Mouse (Mus musculus): ENCODE data around the gene Armt1. TPM values are rescaled to one million over a fixed set of nuclear protein-coding genes. Genes with fewer than 3 reads are reported as not detected.

The Armt1 gene
- 10 to 100 TPM; 10.8 to 11.5 TPM for total RNA-seq (2021)
- long read RNA-seq, experiment 1, transcript Armt1-201 (5 exons, 2,429 nt), result major isoform, 8 of 13 reads
- long read RNA-seq, experiment 1, partial matches to known transcripts, result 0 of 13 reads
- long read RNA-seq, experiment 1, other reads (novel, unspliced or antisense), result 5 of 13 reads
- long read RNA-seq, experiment 2, transcript Armt1-201 (5 exons, 2,429 nt), result major isoform, 5 of 8 reads
- long read RNA-seq, experiment 2, partial matches to known transcripts, result 1 of 8 reads
- long read RNA-seq, experiment 2, other reads (novel, unspliced or antisense), result 2 of 8 reads

DNA sequence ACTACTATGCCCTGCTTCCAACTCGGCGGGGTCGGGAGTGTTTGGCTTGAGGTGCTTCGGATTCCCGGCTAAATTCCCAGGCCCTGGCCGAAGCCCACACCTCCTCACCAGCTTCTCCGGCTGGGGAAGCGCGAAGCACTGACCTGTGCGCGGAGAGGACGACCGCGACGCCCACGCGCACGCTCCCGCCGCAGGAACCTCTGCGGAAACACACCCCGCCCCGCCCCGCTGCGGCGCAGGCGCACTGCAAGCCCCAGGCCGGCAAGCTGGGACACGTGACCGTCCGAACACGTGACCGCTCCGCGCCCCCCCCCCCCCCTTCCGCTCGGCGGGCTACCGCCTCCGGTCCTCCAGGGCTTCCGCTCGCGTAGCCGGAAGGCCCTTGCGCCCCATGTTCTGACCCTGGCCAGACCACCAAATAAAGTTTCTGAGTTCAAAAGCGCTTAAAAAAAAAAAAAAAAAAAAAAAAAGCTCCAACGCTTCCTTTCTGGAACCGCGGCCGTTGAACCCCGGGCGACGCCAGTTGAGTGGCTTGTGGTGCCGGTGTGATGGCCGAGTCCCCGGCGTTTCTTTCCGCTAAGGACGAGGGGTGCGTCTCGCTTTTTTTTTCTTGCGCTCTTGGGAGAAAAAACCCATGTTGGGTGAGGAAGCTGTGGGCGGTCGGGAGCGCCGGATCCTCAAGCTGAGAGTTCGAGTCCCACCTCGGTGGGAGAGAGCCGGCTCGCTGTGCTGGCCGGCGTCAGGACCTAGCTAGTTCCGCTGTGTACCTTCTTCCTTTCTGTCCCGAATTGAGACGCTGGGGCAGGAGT lies at the start of gene Armt1, which contains the start of gene Rmnd1:
Armt1 (plus strand) TSS at position 345 of the 809 bp plus-strand sequence.
Rmnd1 (minus strand) TSS at position 266 of the 809 bp plus-strand sequence.
- peak; percentile 86 to 93 for DNase-seq
- intact Hi-C loops (cut with DNase I), result loop anchor here (10.0 kb wide), 1 partner anchor 1372 kb away; the partner anchor contains the start of gene Fbxo5

DNA sequence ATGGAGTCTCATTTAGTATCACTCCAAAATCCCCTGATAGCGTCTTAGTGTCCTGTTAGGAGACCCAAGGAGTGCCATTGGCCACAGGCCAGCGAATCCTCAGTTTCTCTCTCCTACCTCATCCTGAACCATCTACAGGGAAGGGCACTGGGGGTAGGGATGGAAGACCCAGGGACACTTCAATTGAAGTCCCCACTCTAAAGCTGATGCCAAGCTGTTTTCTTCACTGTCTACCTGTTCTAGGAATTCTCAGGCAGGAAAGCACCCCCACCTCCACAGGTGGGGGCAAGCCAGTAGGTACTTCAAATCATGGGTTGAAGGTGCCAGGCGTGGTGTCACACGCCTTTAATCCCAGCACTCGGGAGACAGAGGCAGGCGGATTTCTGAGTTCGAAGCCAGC lies 48.0 kb upstream of the Armt1 start:
- intact Hi-C loops (cut with DNase I), result no loop called here
- no peak for DNase-seq

DNA sequence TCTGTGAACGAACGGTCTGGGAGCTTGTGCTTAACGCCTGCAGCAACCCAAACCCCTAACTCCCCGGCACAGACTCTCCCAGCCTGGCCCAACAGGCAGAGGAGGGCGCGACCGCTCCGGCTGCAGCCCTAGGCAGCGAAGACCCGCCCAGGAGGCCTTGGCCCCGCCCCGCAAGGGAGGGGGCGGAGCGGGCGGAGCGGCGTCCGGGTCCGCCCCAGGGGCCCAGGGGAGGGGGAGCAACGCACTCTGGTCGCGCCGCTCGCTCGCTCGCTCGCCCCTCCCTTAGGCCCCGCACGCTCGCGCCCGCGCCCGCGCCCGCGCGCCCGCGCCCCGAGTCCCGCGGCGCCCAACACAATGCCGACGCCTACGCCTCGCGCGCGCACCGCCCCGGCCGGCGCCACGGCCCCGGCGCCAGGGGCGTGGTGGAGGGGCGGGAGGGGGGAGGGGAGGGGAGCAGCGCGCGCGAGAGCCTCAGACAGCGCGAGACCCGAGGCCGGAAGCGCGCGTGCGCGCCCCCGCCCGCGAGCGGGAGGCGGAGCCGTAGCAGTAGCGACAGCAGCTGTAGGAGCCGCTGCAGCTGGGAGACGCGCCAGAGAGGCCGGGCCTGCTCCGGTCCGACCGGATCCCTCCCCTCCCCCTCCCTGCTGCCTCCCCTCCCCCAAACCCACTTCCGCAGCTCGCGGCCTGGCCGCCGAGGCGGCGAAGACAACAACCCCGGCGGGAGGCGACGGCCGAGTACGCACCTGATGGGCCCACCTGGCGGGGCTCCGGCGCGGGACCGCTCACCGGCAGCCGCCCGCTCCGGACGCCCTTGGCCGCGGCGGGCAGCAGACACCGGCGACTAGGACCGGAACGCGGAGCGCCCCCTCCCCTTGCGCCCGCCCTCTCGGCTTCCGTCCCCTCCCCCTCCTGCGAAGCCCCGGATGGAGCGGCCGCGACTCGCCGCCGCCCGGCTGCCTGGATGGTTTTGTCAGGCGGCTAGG lies 45.4 kb upstream of the Armt1 start:
- peak; percentile 91 to 95 for DNase-seq
- intact Hi-C loops (cut with DNase I), result no loop called here

DNA sequence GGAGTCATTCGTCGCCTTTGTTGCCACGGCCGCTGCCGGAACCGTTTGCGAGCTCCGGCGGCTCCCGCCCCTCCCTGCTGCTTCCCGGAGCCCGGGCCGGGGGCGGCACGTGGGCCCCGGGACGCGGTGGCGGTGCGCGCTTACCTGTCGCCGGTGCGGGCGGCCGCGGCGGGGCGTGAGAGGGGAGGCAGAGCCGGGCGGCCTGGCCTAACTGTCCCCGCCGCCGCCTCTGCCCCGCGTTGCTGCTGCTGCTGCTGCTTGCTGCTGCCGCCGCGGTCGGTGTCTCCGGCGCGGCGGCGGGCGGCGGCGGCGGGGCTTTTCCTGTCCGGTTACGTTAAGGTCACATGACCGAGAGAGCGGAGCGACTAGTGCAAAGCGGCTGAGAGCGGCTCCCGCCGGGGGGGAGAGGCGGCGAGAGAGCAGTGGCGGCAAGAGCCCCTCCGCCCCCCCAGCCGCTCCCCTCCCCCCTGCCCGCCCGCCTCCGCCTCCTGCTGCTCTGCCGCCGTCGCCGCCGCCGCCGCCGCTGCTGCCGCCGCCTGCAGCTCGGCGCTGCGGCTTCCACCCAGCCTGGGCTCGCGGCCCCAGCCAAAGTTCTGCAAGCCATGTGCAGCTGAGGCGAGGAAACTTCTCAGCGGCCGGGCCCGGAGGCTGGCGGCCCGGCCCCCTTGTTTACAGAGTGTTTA lies 44.4 kb upstream of the Armt1 start, which contains the start of gene Zbtb2:
Zbtb2 (minus strand) TSS at position 408 of the 683 bp plus-strand sequence.
- peak; percentile 51 to 52 for DNase-seq
- intact Hi-C loops (cut with DNase I), result no loop called here

DNA sequence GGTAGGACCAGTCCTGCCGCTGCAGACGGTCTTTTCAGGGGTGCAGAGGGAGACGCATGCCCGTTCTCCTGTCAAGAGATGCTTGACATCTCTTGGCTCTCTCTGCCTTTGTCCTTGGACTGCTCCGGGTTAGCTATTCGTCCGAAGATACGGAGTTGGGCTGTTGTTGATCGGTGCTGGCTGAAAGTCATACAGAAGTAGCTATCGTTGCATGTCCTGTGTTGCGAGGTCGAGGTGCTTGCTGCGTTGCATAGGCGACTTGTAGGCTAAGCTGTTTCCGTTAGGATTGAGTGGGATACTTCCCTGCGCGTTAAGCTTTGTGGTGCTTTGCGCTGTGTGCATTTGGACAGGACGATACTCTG lies 43.9 kb upstream of the Armt1 start:
- DNase-seq, result no peak

DNA sequence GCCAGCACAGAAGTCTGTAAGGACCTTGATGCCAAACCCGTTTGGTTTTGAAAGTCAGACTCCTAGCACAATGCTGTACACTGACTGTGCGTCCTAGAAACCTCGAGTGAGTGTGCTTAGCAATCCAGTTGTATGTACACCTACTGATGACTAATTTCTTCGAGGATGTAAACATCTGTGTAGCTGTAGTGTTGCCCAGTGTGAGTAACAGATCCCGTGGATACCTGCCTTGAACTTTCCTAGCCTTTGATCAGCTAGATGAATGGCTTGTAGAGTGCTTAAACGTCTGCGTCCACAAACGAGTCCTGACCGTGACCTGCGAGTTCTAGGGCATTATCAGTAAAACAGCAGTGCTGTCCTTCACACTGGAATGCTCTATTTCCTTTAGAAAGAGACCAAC lies 43.2 kb upstream of the Armt1 start:
- intact Hi-C loops (cut with DNase I), result no loop called here
- no peak for DNase-seq

More for the DNA sequence above, 43.9 kb upstream of the Armt1 start:
- intact Hi-C loops (cut with DNase I), result no loop called here

DNA sequence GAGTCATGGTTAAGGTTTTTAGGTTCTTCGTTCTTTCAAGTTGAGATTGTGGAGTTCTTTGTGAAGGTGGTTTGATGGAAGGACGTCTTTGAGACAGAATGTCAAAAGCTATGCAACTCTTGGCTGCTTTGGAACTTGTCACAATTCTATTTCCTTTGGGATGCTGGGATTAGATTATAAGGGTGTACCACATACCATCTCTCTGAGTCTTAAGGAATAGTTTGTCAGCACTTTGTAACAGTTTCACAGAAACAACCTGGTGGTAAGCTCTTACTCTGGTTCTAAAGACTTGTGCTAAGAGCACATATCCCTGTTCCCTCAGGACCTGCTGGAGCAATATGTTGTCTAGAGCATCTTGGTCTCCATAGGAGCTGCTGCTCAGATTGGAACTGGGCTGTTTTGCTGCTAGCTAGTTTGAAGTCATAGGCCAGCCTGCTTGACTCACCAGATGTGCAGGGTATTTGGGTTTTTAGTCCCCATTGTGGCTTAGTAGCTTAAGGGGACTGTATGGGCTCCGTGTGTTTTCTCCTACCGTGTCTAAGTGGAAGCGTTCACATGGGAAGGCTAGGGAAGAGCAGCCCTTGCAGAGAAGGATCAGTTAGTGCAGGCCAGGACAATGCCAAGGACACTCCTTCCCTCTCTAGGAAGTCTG lies 42.7 kb upstream of the Armt1 start:
- intact Hi-C loops (cut with DNase I), result no loop called here
- no peak for DNase-seq

DNA sequence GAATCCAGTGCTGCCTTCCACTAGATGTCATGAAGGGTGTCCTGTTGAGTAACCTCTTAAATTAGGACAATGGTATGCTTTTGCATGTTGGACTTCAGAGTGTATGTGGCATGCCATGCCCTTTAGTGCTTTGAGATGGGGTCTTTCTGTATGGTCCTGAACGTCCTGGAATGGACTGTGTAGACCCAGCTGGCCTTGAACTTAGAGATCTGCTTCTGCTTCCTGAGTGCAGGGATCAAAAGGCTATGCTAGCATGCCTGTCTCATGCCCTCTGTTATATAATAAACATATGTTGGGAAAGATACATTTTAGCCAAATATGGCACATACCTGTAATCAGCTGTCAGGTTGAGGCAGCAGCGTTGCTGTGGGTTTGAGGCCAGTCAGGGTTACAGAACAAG lies 41.7 kb upstream of the Armt1 start:
- intact Hi-C loops (cut with DNase I), result no loop called here
- no peak for DNase-seq

DNA sequence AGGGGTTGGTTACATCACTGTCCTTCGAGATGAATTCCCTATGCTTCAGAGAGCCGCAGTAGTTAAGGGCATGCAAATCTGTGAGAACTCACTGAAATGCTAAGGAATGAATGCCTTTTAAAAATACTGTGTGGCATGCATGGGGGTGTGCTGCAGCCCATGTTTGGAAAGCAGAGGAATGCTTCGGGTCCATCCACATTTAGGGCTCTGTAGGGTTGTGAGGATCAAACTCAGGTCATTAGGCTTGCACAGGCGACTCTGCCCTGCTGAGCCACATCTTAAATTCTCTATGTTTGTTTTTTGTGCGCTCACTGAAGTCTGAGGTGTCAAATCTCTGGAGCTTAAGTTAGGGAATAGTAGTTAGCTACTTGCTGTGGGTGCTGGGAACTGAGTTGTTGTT lies 41.2 kb upstream of the Armt1 start:
- intact Hi-C loops (cut with DNase I), result no loop called here
- DNase-seq, result no peak

DNA sequence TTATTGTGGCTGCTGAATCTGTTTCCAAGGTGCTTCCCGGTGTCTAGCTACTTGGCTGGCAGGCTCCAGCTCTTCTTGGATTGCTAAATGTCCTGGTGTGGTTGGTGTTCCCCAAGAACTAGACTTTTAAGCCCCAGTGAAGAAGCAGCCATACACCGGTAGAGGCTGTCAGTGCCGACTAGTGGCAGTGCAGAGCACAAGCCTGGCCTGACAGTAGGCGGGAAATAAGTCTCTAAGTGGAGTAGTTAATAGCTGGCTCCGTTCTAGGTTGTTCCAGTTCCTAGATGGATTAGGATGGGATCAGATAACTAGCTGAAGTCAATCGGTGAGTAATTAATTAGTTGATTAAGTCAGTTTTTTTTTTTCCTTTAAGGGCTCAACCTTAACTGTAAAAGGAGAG lies 40.4 kb upstream of the Armt1 start:
- intact Hi-C loops (cut with DNase I), result no loop called here
- no peak for DNase-seq

DNA sequence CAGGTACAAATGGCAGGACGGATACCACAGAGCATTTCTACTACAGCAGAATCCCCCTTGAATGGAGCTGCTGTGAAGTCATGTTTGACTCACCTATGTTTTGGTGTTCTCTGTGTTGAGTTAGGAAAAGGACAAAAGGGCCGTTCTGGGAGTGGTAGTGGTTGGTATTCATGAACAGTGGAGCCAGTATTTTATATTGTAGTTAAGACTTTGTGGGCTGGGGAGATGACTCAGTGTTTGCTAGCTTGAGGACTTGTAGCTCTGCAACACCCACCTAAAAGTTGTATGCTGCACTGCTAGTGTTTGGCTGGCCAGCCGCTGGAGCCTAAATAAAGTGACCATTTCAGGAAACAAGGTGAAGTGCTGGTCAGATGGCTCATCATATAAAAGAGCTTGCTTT lies 36.9 kb upstream of the Armt1 start:
- intact Hi-C loops (cut with DNase I), result no loop called here
- no peak for DNase-seq

DNA sequence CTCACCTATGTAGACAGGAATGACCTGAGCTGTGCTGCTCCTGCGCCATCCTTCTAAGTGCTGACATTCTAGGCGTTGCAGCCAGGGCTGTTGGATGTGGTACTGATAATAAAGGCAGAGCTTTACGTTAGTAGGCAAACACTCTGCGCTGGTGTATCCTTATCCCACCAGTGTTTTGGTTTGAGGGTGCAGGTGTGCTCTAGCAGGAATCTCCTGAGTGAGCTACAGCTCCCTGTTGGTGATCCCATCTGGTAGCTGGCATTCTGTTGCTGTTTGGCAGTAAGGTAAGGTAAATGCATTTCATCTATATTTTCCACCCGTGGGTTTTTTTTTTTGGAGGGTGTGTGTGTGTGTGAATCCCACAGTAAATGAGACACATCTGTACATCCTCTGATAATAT lies 34.2 kb upstream of the Armt1 start:
- intact Hi-C loops (cut with DNase I), result no loop called here
- no peak for DNase-seq

DNA sequence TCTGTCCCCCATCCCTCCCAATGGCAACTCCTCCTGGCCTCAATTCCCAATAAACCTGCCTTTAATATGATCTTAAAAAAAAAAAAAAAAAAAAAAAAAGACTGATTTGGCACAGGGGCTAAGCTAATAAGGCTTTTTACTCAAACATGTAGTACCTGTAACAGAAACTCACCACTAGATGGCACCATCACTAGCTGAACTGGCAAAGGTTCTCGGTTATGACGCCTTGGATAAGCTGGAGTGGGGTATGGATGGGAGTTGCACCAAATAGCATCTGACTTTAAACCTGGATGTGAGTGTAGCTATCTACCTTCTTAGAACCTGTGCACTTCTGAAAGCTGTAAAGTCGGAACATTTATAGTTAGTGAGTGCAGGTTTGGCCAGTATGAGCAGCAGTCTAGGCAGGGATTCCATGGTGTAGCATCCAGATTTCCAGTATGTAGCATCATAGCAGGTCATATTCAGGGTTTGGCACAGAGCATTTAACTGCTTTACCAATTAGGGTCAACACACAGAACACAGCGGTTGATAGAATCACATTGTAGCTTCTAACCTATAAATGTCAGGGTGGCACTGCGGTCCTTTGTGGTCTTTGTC lies 27.3 kb upstream of the Armt1 start:
- intact Hi-C loops (cut with DNase I), result loop anchor here (10.0 kb wide), 1 partner anchor 760 kb away; no protein-coding TSS in a partner anchor
- DNase-seq, result no peak

DNA sequence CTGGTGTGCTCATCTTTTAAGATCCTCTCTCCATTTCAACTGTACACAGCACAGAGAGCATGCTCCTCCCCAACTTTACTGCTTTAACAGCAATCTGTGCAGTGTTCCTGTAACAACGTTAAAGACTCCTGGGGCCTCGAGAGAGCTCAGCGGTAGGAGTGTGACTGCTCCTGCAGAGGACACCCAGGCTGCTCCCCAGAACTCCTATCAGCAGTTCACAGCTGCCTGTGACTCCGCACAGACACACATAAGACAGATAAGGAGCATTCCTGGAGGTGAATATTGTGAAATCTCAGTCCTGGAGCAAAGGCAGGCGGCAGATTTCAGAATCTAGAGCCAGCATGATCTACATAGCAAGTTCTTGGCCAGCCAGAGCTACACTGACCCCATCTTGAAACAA lies 26.8 kb upstream of the Armt1 start:
- DNase-seq, result no peak
- intact Hi-C loops (cut with DNase I), result loop anchor here (10.0 kb wide), 1 partner anchor 759 kb away; no protein-coding TSS in a partner anchor

DNA sequence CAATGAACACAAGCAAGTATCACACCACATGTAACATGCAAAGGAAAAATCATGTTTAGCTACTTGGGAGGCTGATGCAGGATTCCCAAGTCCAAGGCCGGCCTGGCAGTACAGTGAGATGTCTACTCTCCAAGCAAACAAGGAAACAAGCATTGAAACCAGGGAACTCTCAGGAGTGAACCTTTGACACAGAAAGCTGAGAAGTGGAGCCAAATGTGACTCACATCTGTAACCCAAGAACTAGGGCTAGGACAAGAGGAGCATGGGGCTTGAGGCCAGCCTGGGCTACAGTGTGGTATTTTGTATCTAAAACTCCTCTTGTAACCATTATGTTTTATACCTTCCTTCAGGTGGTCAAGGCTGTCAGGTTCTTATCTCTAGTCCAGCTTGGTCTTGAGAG lies 25.1 kb upstream of the Armt1 start:
- intact Hi-C loops (cut with DNase I), result loop anchor here (10.0 kb wide), 1 partner anchor 758 kb away; no protein-coding TSS in a partner anchor
- DNase-seq, result no peak

DNA sequence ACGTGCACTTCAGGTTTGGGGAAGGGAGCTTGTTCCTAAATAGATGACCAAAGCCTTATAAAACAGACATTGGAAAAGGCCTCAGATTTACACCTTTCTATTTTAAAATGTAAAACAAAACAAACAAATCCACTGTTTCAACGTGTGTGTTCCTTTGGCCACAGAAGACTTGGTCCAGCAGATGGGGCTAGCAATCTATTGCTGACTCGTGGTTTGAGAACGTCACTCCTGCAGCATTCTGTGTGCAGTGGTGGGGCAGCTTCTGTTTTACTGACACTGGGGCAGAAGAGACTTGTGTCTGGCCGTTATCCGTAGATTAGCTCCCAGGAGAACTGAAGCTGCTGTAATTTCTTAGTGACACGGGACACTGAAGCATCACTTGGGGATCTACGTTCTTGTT lies 7.0 kb upstream of the Armt1 start:
- intact Hi-C loops (cut with DNase I), result no loop called here
- DNase-seq, result no peak

DNA sequence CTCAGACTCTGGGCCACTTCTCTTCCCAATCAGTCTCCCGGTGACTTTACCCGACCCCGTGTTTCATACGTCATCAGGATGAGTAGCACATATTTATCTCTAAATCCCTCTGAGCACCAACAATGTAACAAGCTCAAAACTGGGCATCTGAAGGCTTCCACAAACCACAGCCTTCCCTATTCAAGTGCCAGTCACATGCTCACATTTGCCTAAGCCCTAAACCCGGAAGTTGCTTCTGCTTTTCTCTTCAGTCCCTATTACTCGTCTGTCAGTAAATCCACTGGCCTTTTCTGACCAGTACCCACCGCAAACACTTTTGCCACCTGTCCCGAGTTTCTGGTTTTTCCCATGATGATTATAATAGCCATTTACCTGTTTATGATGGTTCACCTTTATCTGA lies 1.9 kb upstream of the Armt1 start:
- no peak for DNase-seq
- intact Hi-C loops (cut with DNase I), result loop anchor here (10.0 kb wide), 1 partner anchor 1374 kb away; the partner anchor contains the start of gene Fbxo5

DNA sequence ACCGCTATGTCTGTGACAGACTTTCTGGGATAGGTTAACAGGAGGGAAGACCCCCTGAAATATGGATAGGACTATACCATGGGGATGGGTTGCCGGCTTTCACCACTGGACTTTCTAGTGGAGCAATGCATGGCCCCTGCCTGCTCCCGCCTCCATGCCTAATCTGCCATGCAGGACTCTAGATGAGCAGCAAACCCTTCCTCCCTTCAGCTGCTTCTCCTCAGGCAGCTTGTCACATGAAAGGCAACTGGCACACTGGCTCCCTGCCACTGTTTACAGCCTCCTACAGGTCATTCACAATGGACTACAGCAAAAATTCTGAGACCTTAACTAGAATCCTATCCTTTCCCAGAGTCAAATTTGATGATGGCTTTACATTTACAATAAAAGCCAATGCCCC lies 1.4 kb upstream of the Armt1 start:
- no peak for DNase-seq
- intact Hi-C loops (cut with DNase I), result loop anchor here (10.0 kb wide), 1 partner anchor 1374 kb away; the partner anchor contains the start of gene Fbxo5

DNA sequence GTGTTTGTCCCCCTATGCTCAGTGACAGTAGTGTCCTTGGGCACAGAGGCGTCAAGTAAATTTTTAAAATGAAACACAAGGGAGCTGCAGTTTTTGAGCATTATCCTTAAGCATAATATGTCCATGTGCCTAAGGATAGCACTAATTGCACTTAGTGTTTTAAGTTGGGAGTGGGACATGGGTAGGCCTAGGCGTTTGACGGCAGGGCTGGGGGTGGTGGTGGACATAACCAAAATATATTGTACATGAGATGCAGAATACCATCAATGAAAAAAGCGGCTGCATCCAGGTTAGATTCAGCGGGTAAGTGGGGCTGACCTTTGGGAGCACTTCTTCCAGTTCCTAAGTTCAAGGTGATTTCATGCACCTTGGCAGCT lies 533 bp upstream of the Armt1 start:
- no peak for DNase-seq
- intact Hi-C loops (cut with DNase I), result loop anchor here (10.0 kb wide), 1 partner anchor 1373 kb away; the partner anchor contains the start of gene Fbxo5

Measured in gastrocnemius, postnatal 36 days (tissue).